Mouse (Mus musculus) spleen, adult 18-20 months (tissue): ENCODE results near the gene Igfbp6.
A peak's percentile ranks its signal among the peaks of the same experiment; 100 is the strongest.

Experiments
- DNase-seq, 2 experiments: peaks; one replicate each; pipeline ENCODE4 v3.0.0; 2022; ENCODE audit warnings: mixed read lengths in 2 of 2

Gene Igfbp6

DNA sequence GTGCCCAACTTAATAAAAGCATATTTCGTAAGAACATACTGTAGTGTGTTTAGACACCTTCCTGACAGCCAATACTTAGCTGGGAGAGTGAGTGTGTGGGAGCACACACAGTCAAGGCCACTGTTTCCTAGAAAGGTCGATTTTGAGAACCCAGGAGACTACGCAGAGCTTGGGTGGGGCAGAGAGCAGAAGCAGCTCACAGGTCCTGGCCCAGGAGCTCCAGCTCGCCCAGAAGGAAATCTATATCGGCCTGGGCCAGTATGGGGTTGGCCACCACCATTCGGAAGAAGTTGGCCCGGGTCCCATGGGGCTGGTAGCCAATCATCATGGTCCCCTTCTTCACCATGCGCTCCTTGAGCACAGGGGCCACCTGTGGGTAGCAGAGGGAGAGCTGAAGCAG is 33.3 kb downstream of the Igfbp6 start:
- DNase-seq = no peak

DNA sequence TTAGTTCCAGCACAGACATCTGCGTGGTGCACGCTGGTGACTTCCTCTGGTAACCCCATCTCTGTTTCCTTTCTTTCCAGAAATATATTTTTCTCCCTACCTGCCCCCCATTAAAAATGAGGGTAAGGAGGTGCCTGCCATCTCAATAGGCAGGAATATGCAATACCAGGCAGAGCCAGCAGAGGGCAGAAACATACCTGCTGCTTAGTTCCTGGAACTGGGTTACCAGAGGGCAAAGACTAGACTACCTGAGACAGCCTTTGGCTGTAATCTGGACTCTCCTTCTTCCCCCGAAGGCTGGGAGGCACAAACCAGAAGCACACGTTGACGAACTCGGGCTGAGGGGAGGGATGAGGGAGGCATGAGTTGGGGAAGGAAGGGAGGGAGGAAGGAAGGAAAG is 34.1 kb downstream of the Igfbp6 start:
- peak; percentile 71 to 86 for DNase-seq

DNA sequence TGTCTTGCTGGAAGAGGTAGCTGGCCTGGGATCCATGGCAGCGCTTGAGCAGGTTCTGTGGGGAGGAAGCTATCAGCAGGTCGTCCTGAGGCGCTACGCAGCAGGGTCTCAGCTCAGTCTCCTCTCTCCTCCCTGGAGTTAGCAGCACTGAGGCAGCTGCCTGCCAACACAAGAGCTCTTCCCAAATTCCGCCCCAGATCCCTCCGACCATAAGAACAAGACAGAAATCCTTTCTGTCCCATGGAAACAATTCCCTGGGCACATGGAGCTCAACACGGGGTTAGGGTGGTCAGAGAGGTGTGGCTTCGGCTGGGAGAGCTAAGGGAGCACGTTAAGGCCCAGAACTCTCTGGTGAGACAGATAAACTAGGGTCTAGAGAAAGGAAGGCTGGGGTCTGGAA is 34.9 kb downstream of the Igfbp6 start:
- no peak for DNase-seq

DNA sequence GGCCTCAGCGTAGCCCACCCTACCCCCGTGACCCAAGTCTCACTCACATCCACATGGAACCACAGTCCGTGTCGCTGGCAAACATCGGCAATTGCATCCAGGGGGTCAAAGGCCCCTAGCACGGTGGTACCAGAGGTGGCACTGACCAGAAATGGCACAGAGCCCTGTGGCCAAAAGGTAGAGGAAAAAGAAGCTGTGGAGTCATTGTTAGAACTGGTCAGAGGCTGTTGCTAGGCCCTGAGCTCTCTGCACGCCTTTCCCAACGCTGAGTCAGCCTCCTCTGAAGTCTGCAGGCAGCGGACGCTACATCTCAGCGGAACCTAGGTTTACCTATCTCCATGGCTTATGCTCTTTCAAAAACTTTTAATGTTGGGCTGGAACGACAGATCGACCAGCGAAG is 35.8 kb downstream of the Igfbp6 start:
- DNase-seq = no peak

DNA sequence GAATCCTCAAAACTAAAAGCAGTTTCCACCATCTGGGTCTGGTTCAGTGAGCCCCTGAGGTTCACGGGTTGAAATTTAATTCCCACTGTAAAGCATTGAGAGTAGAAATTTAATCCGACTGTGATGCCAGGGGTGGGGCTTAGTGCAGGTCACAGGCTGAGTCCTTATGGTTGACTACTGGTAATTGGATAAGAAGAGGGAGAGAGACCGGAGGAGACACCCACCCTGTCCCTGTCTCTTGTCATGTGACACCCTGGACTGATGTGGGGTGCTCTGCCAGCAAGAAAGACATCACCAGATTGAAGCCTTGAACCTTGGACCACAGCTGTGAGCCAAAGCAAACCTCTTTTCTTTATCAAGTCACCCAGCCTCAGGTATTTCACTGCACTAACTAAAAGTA is 38.9 kb downstream of the Igfbp6 start:
- no peak for DNase-seq

DNA sequence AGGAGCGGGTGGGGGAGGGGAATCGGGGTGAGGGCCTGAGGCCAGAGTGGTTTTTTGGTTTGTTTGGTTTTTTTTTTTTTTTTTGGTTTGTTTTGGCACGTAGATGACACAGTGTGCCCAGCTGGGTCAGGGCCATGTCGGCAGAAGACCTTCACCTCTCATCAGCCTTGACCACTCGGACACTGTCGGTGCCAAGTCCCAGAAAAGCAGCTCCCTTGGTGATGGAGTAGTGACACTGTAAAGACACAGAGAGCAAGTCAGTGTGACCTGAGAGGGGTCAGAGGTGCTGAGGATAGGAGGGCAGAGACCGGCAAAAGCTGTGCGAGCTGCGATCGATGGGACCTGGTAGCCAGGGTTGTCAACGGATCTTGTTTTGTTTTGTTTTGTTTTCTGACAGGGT is 42.1 kb downstream of the Igfbp6 start:
- DNase-seq = no peak

DNA sequence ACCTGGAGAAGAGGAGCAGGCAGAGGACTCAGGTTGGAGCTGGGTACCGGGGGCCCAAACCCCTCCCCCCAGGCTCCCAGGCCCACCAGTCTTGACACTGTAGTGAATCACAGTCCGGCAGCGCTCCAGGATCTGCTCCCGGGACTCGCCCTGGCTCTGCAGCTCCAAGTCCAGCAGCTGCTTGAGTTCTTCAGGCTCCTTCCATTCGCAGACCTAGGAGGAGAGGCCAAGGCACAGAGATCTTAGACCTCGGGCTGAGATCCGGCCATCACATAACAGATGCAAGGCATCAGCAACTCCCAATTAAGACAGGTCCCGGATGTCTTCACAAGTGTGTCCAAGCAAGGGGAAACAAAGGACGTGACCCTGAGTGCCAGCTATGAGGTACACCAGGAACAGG is 43.9 kb downstream of the Igfbp6 start:
- no peak for DNase-seq

DNA sequence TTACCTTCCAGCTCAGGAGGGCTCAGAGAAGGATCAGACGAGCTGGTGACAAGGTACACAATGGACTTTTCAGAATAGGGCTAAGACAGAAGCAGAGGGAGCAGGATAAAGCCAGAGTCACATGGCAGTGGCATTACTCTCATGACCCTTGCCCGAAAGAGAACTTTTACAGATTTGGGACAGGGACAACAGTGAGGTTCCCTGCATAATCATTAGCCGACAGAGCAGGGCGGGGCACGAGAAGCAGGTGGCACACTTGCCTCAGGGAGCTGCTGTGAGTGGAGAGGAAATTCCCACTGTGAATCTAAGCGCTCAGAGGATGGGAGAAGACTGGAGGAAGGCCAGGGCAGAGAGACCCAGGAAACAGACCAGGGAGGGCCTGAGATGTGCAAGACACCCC is 44.7 kb downstream of the Igfbp6 start:
- no peak for DNase-seq

DNA sequence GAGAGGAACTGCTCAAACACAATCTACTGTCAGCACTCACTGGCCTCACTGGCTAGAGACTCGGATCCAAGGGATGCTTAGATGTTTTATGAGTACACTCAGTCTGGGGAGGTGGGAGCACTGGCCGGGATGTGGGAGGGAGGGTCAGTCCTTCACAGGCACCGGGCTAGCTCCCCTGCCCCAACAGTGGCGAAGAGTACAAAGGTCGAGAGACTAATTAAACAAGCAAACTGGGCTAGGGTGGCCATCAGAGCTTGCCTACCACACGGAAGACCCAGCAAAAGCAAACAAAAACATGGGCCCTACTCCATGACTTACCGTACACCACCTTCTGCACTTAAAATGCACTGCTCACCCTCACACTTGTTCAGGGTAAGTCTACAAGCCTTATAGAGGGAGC is 47.5 kb downstream of the Igfbp6 start:
- DNase-seq = no peak

DNA sequence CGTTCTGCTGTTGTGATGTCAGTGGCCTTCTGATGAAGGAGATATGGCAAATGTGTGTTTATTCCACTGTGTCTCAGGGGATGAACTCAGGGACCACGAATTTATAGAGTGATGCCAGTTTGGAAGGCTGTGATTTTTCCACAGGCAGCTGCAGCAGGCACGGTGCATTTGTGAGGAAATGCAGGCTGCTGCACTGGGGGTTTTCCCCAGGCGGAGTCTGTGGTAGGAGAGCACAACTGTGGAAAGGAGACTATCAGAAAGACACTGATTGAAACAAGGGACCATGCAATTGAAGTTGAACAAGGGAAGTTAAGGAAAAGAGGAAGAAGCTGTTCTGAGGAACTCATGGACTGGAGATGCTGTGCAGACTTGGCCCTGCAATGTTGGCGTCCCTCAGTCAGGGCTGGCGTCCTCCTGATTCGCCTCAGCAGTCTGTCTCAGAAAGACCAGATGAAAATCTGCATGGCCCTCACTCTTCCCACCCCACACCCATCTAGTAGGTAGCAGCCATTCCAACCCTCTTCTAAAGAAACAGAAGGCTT is 48.2 kb downstream of the Igfbp6 start:
- DNase-seq = no peak

DNA sequence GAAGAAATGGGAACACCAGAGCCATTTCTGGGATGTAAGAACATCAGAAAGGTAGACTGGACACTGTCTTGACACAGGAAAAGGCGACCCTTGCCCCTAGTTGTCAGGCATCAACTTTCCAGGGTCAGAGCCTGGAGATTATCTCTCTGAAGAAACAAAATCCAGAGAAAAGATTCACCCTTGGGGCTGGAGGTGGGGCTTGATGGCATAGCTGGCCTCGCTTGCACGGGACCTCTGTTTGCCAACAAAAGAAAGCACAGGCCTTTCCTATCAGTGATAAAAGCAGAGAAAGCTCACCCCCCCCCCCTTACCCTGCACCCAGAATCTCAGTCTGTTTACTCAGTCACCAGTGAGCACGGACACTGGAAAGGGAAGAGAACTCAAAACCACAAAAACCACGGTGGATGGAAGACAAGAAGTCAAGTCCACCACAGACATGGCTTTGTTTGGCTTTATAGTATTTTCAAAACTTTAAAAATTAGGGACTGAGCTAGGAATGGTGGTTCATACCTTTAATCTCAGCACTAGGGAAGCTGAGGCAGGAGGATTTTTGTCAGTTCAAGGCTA is 48.7 kb downstream of the Igfbp6 start:
- no peak for DNase-seq

DNA sequence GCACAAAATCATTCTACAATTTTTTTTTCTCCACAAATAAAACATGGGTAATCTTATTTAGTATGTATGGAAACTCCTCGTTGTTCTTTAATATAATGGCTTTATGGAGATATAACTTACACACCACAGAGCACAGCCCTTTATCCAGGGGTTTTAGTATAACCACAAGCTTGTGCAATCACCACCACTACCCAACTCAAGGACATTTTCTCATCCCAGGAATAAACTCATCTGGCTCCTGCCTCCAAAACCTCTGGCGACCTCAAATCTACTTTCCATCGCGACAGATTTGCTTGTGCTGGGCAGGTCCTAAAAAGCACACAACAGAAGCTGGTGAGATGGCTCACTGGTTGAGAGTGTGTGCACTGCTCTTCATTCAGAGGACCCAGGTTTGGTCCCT is 49.5 kb downstream of the Igfbp6 start:
- no peak for DNase-seq

DNA sequence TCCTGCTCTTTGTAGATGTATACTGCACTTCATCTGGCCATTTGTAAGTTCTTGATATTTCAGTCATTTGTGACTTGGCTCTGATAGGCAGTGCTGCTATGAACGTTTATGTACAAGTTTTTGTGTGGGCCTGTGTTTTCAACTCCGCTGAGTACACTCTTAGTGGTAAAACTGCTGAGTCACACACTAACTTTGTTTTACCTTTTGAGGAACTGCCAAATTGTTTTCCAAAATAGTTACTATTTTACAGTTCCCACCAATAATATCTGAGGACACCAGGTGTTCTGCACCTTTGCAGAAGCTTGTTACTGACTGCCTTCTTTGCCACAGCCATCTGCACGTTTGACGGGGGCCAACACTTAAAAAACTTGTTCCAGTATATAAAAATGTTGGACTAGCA is 50.3 kb downstream of the Igfbp6 start:
- no peak for DNase-seq

DNA sequence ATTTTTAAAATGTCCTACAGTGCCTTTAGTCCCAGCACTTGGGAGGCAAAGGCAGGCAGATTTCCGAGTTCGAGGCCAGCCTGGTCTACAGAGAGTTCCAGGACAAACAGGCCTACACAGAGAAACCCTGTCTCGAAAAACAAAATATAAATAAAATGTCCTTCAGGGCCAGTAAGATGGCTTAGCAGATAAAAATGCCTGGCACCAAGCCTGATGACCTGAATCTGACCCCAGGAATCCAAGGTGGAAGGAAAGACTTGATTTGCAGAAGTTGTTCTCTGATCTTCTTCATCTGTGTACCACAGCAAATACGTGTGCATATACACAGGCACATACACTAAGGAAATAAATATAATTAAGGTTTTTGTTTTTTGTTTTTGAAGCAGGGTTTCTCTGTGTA is 51.2 kb downstream of the Igfbp6 start:
- no peak for DNase-seq

DNA sequence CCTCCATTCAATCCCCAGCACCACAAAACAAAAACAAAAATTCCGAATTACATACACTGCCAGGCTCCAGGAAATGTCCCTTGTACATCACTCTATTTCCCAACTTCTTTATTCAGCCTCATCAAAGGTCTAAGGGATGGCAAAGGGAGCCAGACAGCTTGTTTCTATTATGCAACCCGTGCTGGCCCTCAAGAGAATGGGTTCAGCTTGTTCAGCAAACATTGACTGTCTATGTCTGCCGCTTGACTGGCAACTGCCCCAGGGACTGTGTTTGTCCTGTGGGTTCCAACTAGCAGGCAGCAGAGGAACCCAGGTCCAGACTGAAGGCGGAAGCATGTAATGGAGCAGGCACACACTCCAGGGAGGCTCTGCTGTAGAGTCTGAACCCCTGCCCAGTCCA is 54.7 kb downstream of the Igfbp6 start:
- DNase-seq = no peak
